Mouse (Mus musculus) liver (tissue): ENCODE measurements around the gene Kcnk4.
A peak's percentile ranks its signal among the peaks of the same experiment; 100 is the strongest.

ENCODE experiments used
- DNase-seq: peaks from one replicate; pipeline ENCODE4 v3.0.0-alpha.2; 2020; ENCODE audit warnings: mixed read lengths

The Kcnk4 gene

GRCm38 (mm10) chr19:6934195-6934977, at the start of gene Kcnk4:
Kcnk4 (minus strand) TSS chr19:6934515.
- DNase-seq, result no peak

DNA sequence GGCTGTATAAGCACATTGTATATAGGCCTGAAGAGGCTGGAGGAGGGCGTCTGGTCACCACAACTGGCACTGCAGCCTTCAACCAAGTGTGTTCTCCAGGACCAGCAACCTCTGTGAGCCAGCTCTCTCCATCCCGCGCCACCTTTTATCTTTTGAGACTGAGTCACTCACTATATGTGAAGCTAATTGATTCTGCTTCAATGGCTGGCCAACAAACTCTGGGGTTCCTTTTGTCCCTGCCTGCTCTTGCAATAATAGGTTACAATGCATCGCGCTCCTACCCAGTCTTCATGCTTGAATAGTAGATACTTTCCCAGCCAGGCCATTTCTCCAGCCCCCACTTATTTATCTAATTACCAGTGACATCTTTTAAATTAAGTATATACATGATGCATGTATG, 49.3 kb upstream of the Kcnk4 start:
- DNase-seq, result no peak

DNA sequence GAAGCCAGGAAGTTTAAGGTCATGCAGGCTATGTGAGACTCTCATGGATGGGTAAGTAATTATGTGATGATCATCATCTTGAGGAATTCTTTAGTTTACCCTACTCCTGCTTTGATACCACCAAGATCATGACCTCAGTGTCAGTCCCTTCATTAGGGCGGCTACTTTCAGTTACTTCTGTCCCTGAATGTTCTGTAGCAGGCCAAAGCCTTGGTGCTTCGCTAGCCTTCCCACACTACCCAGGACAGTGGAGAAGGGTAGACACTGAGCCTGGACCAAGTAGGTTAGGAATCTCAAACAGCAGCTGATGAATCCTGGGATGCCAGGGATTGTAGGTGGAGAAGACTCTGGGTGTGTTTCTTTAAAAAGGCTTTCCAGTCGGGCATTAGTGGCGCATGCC, 47.1 kb upstream of the Kcnk4 start:
- DNase-seq, result no peak

DNA sequence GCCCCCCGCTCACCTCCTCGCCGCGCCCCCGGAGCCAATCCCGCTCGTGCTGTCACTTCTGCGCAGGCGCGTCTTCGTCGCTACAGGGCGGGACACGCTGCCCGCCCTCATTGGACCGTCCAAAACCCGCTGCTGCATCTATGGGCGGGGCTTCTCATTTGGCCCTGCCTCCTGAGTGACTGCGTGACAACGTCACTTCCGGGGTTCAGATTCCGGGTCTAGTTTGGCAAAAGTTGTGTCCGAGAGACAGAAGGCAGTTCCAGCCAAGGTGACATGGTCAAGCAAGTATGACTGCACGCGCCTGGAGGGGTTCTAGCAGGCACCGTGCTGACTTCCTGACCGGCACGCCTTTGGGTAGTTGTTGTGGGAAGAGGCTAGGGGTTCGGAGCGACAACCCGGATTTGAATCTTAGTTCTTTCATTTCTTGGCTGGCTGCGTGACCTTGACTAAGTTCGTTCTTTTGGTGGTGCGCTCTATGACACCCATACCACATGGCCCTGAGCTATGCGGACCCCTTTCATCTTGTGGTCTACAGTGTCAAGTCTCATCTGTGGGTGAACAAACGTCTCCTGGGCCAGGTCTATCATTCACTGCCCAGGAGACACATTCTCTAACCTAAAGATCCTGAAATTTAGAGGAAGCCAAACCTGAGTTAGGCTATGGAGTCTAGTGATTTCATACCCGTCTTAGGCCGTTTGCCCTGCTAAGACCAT, 46.2 kb upstream of the Kcnk4 start, which contains the start of gene Fkbp2:
Fkbp2 (minus strand) TSS at position 121 of the 713 bp plus-strand sequence.
- peak; percentile 99 for DNase-seq

GRCm38 (mm10) chr19:6979486-6980380, 45.4 kb upstream of the Kcnk4 start:
- DNase-seq, result peak; percentile 100

DNA sequence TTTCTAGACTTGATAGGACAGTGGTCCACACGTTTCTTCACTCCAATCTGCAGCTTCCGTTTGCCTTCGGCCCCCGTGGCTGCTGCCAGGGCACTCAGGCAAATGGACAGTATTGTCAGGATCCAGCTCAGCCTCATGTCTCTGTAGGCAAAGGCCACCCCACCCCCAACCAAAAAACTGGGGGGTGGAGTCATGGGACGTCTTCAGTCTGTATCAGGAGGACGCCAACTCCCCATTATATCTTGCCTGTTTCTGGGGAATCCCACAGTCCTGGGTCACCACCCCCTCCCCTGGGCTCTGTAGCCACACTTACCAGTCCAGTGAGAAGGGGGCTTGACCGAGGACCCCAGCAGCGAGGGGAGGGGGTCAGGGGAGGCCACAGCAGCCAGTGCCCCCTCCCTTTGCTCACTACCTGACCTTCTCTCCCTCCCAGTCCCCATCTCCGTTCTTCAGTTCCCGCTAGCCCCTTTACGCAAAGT, 44.7 kb upstream of the Kcnk4 start:
- DNase-seq, result peak; percentile 75

GRCm38 (mm10) chr19:6978639-6978974, 44.3 kb upstream of the Kcnk4 start:
- no peak for DNase-seq

DNA sequence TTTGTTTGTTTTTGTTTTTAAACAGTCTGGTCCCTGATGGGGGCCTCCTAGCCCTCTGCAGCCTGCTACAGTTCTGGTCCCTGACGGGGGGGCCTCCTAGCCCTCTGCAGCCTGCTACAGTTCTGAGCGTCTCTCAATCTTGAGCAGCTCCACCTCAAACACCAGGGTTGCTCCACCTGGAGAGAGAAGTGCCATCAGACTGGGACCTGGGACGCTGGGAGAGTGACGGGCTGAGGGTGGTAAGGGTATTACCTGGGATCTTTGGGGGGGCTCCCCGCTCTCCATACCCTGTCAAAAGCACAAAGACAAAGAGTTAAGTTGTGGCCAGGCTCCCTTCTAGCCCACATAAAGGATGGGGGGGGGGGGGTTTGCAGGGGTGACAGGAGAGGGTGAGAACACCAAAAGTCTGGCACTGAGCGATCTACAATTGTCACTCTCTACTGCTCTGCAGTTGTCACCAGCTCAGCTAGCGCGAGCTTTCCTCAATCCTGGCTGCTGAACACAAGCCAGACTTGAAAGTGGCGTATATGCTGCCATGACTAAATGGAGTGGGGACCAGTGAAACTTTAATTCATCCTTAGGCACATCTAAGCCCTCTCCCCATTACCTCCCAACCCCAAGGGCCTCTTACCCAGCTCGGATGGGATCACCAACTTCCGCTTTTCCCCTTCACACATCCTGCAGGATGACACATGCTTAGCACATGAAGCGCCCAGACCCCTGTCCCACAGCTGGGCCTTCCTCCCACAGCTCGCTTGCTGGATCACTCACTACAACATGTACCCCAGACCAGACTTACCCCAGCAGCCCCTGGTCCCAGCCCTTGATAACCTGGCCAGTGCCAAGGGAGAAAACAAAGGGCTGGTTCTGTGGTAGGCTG, 43.7 kb upstream of the Kcnk4 start:
- no peak for DNase-seq

DNA sequence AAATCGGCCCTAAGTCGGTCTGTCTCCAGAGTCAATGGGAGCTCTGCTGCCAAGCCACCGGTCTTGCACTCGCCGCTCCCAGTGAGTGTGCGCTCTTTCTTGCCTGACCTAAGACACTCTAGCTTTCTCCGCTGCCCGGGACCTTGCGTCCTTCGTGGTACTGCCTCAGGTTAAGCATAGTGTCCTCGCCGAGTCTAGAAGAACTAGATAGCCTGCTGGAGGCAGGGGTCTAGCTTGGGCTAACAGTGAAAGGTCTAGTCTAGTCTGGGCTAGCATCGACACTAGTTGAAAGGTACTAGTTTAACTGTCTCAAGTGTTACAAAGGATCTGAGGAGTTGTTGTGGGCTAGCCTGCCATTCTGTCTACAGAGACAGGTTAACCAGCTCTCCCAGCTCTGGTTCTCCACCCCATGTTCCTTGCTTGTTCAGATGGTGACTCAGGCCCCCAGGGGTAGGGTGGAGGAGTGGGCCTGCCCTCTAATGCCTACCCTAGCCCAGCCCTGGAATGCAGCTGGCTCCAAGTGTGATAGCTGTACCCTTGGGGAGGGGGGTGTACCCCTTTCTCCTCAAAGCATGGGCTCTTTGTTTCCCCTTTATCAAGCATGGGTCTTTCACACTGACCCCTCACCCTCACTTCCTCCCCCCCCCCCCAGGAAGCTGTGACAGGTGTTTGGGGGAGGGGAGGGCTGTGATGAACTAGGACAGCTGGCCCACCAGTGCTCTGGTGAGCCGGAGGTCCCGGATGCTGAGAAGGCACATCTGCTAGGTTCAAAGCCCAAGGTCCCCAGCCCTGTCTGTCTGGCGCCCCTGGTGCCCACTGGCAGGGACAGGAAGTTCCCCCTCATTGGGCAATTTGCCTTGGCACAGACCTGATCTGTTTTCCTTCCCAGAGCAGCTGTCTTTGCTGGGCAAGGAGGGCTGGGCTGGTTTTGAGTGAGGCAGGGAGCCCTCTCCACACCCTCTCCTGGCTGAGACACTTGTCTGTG, 41.5 kb upstream of the Kcnk4 start, which contains the start of gene Plcb3:
Plcb3 (minus strand) TSS at position 934 of the 985 bp plus-strand sequence.
- peak; percentile 50 for DNase-seq

GRCm38 (mm10) chr19:6974211-6975205, 40.2 kb upstream of the Kcnk4 start, which contains the start of gene Ppp1r14b:
Ppp1r14b (plus strand) TSS chr19:6974968.
- DNase-seq, result peak; percentile 90

- DNase-seq, result no peak
These were observed 39.4 kb upstream of the Kcnk4 start for GRCm38 (mm10) chr19:6973581-6974190.

GRCm38 (mm10) chr19:6972247-6972917, 38.1 kb upstream of the Kcnk4 start:
- DNase-seq, result no peak

GRCm38 (mm10) chr19:6971644-6972043, 37.3 kb upstream of the Kcnk4 start:
- DNase-seq, result no peak

DNA sequence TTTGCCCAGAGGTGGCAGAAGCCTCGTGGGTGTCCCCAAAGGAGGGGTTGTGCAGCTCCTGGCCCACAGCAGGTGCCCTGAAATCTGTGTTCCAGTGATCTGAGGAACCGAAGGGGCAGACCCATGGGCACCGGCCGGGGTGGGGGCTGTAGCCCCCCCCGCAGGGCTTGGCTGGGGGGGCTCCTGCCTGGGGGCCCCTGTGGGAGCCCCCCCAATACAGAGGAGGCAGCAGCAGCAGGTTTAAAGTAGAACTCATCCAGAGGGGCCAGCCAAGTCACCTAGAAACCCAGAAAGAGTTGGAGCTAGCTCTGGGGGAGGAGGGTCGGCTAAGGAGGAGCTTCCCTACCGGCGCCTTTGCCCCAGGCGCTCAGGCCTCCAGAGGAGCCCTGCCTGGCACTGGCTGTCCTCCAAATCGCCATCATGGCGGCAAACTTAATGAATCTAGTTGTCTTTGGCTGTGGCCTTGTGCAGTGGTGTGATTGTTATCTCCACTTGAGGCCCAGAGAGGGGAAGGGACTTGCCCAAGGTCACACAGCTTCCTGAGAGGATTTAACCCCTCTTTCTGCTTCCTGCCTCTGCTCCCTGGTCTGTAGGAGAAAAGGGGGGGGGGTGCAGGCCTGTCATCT, 36.3 kb upstream of the Kcnk4 start:
- DNase-seq, result no peak

DNA sequence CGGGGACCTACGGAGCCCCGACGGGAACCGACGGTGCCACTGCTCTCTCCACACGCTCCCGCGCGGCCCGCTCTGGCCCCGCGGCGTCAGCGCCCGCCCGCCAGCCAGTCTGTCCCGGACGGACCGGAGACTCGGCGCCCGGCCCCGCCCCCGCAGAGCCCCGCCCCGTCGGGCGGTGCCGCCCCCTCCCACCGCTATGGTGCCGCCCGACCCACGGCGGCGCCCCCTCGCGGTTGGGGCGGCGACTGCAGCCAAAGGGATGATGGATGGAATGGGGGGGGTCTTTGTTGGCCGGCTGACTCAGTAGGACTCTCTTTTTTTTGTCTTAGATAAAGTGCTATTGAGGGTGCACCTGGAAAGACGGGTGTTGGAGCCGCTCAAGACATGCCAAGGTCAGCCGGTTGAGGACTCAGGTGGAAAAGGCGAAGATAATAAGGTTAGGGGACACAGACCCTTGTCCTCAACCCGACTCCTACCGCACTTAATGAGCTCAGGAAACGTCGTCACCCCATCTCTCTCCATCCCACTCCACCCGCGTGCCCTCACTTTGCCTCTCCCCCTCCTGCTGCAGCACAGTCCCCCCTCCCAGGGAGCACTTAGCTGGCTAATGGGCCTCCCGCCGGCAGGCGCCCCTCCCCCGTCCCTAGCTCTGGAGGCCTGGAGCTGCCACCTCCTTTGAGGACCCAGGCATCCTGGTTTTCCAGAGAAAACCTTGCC, 35.5 kb upstream of the Kcnk4 start:
- DNase-seq, result peak; percentile 90

- no peak for DNase-seq
These were observed 35.0 kb upstream of the Kcnk4 start for GRCm38 (mm10) chr19:6969291-6969664.
